Mouse (Mus musculus) ES-Bruce4 (cell line): ENCODE measurements around the gene Man1c1. TPM values are rescaled to one million over a fixed set of nuclear protein-coding genes. Genes with fewer than 3 reads are reported as not detected.

Experiments used
- H3K27ac ChIP-seq: 2 replicates; pipeline ENCODE4 v1.5.1; 2012; ENCODE audit warnings: low read length, inconsistent platforms; ENCODE audit not compliant: insufficient read depth
- H3K27me3 ChIP-seq: 2 replicates; pipeline ENCODE4 v1.6.1; 2012; ENCODE audit warnings: mild to moderate bottlenecking, low read length, inconsistent platforms; ENCODE audit not compliant: control insufficient read depth, poor library complexity, insufficient read depth, severe bottlenecking
- H3K36me3 ChIP-seq: 2 replicates; pipeline ENCODE4 v1.6.1; 2012; ENCODE audit warnings: inconsistent platforms, mild to moderate bottlenecking, low read length, moderate library complexity; ENCODE audit not compliant: control insufficient read depth, poor library complexity, insufficient read depth, severe bottlenecking
- H3K4me1 ChIP-seq: one replicate; pipeline ENCODE4 v1.8.1; 2011; ENCODE audit warnings: low read length; ENCODE audit not compliant: control insufficient read depth, insufficient read depth
- H3K4me3 ChIP-seq: 2 replicates; pipeline ENCODE4 v1.5.1; 2011; ENCODE audit warnings: low read depth, mild to moderate bottlenecking, low read length
- H3K9ac ChIP-seq: 2 replicates; pipeline ENCODE4 v1.6.1; 2012; ENCODE audit warnings: low read depth, mild to moderate bottlenecking, inconsistent platforms; ENCODE audit not compliant: poor library complexity, severe bottlenecking
- H3K9me3 ChIP-seq: replicated peaks from 2 replicates; pipeline ENCODE4 v1.6.1; 2012; ENCODE audit warnings: mild to moderate bottlenecking, low read length, inconsistent platforms; ENCODE audit not compliant: control insufficient read depth, poor library complexity, insufficient read depth, severe bottlenecking
- CTCF ChIP-seq: IDR thresholded peaks from one replicate; pipeline ENCODE4 v1.8.1; 2011; ENCODE audit warnings: low read depth, low read length
- EP300 ChIP-seq: IDR thresholded peaks from 2 replicates; pipeline ENCODE4 v1.6.1; 2011; ENCODE audit warnings: low read depth, low read length; ENCODE audit not compliant: insufficient read depth
- POLR2A ChIP-seq: IDR thresholded peaks from one replicate; pipeline ENCODE4 v1.8.1; 2011; ENCODE audit warnings: low read length; ENCODE audit not compliant: insufficient read depth
- polyA plus RNA-seq: library from polyadenylated mRNA; stranded (reverse); fragments of >200 nt; gene quantifications from 2 replicates; pipeline ENCODE4 v1.2.4, GENCODE M21; 2011; ENCODE audit warnings: low read depth; ENCODE audit not compliant: missing spikeins, insufficient read depth, insufficient read length

The Man1c1 gene
- polyA plus RNA-seq, 1 experiment, result 7.1 TPM

DNA sequence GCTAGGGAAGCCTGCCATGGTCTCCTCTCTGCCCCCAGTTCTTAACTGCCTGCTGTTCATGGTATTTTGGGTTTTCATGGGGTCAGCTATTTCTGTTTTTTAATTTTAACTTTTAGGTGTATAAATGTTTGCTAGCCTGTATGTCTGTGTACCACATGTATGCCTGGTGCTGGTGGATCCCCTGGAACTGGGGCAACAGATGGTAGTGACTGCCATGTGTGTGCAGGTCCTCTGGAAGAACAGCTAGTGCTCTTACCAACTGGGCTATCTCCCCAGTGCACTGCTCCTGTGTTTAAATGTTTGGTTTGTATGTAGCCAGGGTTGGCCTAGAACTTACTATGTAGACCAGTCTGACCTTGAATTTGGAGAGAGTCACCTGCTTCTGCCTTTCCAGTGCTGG is 184.8 kb downstream of the Man1c1 start:
- TF ChIP-seq EP300 (no peak), CTCF (no peak), POLR2A (no peak)
- H3K4me3 ChIP-seq, result no peak overlapping the region
- no peaks in the 10 kb centered on the region for H3K27me3 ChIP-seq
- H3K9me3 ChIP-seq, result no peaks in the 10 kb centered on the region
- no peak overlapping the region for H3K27ac ChIP-seq
- H3K9ac ChIP-seq, result no peak overlapping the region
- peaks cover 10% of the 10 kb centered on the region for H3K4me1 ChIP-seq
- peaks cover 31% of the 10 kb centered on the region for H3K36me3 ChIP-seq

DNA sequence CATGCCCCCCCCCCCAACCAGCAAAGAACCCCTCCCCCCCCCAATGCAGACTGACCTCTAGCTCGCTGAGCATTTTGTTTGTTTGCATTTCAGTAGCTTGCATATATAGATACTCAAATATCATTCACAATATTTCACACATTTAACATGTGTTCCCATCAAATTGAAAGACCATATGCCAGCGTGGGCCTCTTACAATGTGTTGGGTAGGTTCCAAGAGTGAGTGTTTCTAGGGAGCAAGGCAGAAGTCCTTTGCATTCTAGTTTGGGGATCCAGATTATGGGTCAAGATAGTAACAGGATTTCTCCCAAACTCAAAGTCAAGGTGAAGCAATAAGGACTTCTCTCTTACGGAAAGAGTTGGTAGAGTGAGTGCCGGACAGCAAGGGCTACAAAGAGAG is 185.5 kb downstream of the Man1c1 start:
- peaks cover 26% of the 10 kb centered on the region for H3K36me3 ChIP-seq
- H3K4me3 ChIP-seq, result no peak overlapping the region
- no peak overlapping the region for H3K9ac ChIP-seq

DNA sequence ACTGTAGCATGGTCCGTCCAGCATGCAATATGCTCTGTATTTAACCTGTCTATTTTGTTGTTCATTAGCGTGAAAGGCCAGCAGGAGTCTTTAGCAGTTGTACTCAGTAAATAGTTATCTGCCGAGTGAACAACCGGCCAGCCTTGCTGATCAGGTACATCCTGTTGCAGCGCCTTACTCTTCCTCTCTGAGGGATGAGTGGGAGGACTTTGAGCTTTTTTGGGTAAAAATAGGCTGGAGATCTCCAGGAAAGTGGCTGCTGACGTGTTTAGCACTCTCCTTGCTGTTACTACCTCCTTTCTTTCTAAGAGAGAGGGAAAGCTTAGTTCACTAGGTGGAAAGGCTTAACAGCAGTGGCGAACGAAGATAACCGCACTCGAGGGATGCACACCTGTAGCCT is 186.4 kb downstream of the Man1c1 start:
- Histone ChIP-seq H3K27me3 (no peaks in the 10 kb centered on the region), H3K9ac (0 out of 2 replicates have a peak overlapping the region, but pooled peaks have one; percentile 1), H3K4me3 (no peak overlapping the region; the same call in 1 of the 2 replicates), H3K36me3 (peaks cover 18% of the 10 kb centered on the region), H3K27ac (no peak overlapping the region), H3K4me1 (peaks cover 8% of the 10 kb centered on the region), H3K9me3 (no peaks in the 10 kb centered on the region)
- TF ChIP-seq EP300 (no peak), CTCF (no peak), POLR2A (no peak)

More for the DNA sequence above, 185.5 kb downstream of the Man1c1 start:
- no peaks in the 10 kb centered on the region for H3K9me3 ChIP-seq
- H3K4me1 ChIP-seq, result peaks cover 9% of the 10 kb centered on the region
- no peak overlapping the region for H3K27ac ChIP-seq
- no peaks in the 10 kb centered on the region for H3K27me3 ChIP-seq
- TF ChIP-seq CTCF, result no peak
- no peak for TF ChIP-seq POLR2A
- TF ChIP-seq EP300, result no peak

DNA sequence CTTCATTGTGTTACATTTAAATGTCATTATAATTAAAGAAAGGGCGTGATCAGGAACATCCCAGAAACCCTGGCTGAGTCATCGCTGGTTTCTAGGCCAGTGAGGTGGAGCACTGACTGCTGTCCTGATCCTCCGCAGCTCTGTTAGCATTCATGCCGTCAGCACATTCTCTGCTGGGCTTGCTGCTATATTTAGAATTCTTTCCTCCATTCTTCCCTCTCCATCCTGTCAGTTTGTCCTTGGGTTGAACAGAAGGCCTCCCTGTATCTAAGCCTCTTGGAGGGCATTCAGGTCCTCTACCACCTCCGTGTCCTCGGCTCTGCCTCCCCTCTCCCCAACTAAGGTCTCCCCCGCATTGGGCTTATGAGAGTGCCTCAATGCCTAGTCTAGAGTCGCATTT is 187.1 kb downstream of the Man1c1 start:
- Histone ChIP-seq H3K9ac (0 out of 2 replicates have a peak overlapping the region, but pooled peaks have one; percentile 1), H3K27me3 (no peaks in the 10 kb centered on the region), H3K4me1 (peaks cover 8% of the 10 kb centered on the region), H3K9me3 (no peaks in the 10 kb centered on the region), H3K36me3 (peaks cover 11% of the 10 kb centered on the region), H3K27ac (peak overlapping the region; percentile 16; the same call in 1 of the 2 replicates), H3K4me3 (0 out of 2 replicates have a peak overlapping the region, but pooled peaks have one; percentile 4)
- TF ChIP-seq EP300, result 0 out of 2 replicates have a peak, but pooled peaks have one; percentile 30
- TF ChIP-seq POLR2A, result no peak
- TF ChIP-seq CTCF, result no peak

DNA sequence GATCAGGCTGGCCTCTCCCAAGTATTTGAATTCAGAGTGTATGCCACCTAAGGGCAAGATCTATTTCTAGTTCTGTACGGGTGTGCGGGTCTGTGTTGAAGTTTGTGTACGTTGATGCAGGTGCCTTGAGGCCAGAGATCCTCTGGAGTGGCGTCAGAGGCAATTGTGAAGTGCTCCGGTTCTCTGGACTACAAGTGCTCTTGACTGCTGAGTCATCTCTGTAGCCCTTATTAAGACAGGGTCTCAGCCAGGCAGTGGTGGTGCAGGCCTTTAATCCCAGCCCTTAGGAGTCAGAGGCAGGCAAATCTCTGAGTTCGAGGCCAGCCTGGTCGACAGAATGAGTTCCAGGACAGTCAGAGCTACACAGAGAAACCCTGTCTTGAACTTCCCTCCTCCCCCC is 188.5 kb downstream of the Man1c1 start:
- Histone ChIP-seq H3K27ac (peak overlapping the region; percentile 35), H3K4me3 (no peak overlapping the region), H3K36me3 (no peaks in the 10 kb centered on the region; the same call in none of the 2 replicates), H3K9ac (0 out of 2 replicates have a peak overlapping the region, but pooled peaks have one; percentile 14), H3K9me3 (no peaks in the 10 kb centered on the region), H3K27me3 (no peaks in the 10 kb centered on the region), H3K4me1 (peaks cover 8% of the 10 kb centered on the region)
- TF ChIP-seq CTCF (no peak), EP300 (peak; percentile 13; the same call in 1 of the 2 replicates)

DNA sequence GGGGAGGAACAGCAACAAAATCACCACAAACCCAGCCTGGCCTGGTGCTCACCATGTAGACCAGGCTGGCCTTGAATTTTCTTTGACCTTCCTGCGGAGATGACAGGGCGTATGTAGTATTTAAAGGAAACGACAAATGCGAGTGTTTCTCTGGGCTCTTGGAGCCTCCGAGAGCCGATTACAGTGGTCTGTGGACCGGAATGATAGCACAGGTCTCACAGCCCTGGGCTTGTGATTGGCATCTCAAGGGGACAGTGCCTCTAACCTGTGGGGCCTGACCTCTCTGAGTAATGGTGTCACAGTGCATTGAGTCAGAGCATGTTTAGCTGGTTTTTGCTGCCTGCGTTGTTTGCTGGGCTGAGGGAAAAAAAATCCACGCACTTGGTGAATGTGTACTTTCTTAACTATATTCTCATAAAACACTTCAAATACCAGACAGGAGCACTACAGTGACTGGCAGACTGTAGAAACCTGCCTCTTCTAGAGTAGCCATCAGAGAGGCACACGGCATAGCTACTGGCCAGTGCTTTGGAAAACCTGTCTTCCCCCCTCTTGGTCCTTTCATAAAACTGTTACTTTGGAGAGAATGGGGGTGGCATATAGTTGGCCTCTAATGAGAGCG is 189.7 kb downstream of the Man1c1 start:
- Histone ChIP-seq H3K27ac (no peak overlapping the region), H3K36me3 (no peaks in the 10 kb centered on the region; the same call in 1 of the 2 replicates), H3K4me3 (no peak overlapping the region), H3K27me3 (no peaks in the 10 kb centered on the region), H3K9ac (no peak overlapping the region), H3K4me1 (peaks cover 8% of the 10 kb centered on the region), H3K9me3 (no peaks in the 10 kb centered on the region)
- TF ChIP-seq CTCF, result no peak
- no peak for TF ChIP-seq EP300
- TF ChIP-seq POLR2A, result no peak
